Mouse (Mus musculus): ENCODE measurements at regions not wholly inside any gene's neighbourhood (a gene's known extent, or its start where the extent isn't known, plus 50 kb on each side); places are given as distances from the start of the nearest gene placed in this dataset.

- H3K27ac ChIP-seq (ENCODE audit: low read depth) = peak overlapping the region; percentile 52; the same call in 1 of the 2 replicates
- ATAC-seq (ENCODE audit: insufficient read depth, low read depth) (peak; percentile 84), DNase-seq (ENCODE audit: low spot score) (peak; percentile 85)
- TF ChIP-seq EP300 (IDR thresholded peaks at IDR 0.05; ENCODE audit: low read depth) = peak; percentile 98
- no peak for TF ChIP-seq CTCF (IDR thresholded peaks at IDR 0.05; ENCODE audit: low read depth)
- 29% methylated on average over 7 of the region's 7 CpGs for WGBS
- no peak overlapping the region for H3K9ac ChIP-seq (replicated peaks; ENCODE audit: low read depth, low read length)
- no peak overlapping the region for H3K4me2 ChIP-seq (ENCODE audit: low read depth, low read length)
- no peaks in the 10 kb centered on the region for H3K36me3 ChIP-seq (replicated peaks; ENCODE audit: control insufficient read depth, insufficient read depth, low read length)
- H3K27me3 ChIP-seq (ENCODE audit: control insufficient read depth, insufficient read depth, low read length) = no peaks in the 10 kb centered on the region
- H3K4me3 ChIP-seq (ENCODE audit: low read depth, low read length) = no peak overlapping the region
- H3K4me1 ChIP-seq (ENCODE audit: control insufficient read depth, insufficient read depth) = peaks cover 10% of the 10 kb centered on the region; the same call in 1 of the 2 replicates
- H3K9me3 ChIP-seq (replicated peaks; ENCODE audit: control insufficient read depth, low read length) = no peaks in the 10 kb centered on the region
Measured at GRCm38 (mm10) chr2:93126595-93127165, 60.7 kb upstream of the Trp53i11 start.

GRCm38 (mm10) chr2:93126112-93126511 is 61.2 kb upstream of the Trp53i11 start:
- 48% methylated on average over 7 of the region's 7 CpGs for WGBS
- H3K4me3 ChIP-seq (ENCODE audit: low read depth, low read length) = no peak overlapping the region
- peaks cover 10% of the 10 kb centered on the region; the same call in 1 of the 2 replicates for H3K4me1 ChIP-seq (ENCODE audit: control insufficient read depth, insufficient read depth)
- H3K9ac ChIP-seq (replicated peaks; ENCODE audit: low read depth, low read length) = no peak overlapping the region
- no peaks in the 10 kb centered on the region for H3K36me3 ChIP-seq (replicated peaks; ENCODE audit: control insufficient read depth, insufficient read depth, low read length)
- DNase-seq (ENCODE audit: low spot score) = no peak
- TF ChIP-seq EP300 (IDR thresholded peaks at IDR 0.05; ENCODE audit: low read depth) (no peak), CTCF (IDR thresholded peaks at IDR 0.05; ENCODE audit: low read depth) (no peak)
- no peak overlapping the region for H3K4me2 ChIP-seq (ENCODE audit: low read depth, low read length)
- 0 out of 2 replicates have a peak overlapping the region, but pooled peaks have one; percentile 0 for H3K27ac ChIP-seq (ENCODE audit: low read depth)
- no peaks in the 10 kb centered on the region for H3K27me3 ChIP-seq (ENCODE audit: control insufficient read depth, insufficient read depth, low read length)
- ATAC-seq (ENCODE audit: insufficient read depth, low read depth) = 0 out of 2 replicates have a peak, but pooled peaks have one; percentile 6
- no peaks in the 10 kb centered on the region for H3K9me3 ChIP-seq (replicated peaks; ENCODE audit: control insufficient read depth, low read length)

- ATAC-seq (ENCODE audit: insufficient read depth, low read depth) (no peak), DNase-seq (ENCODE audit: low spot score) (no peak)
- Histone ChIP-seq H3K9me3 (replicated peaks; ENCODE audit: control insufficient read depth, low read length) (no peaks in the 10 kb centered on the region), H3K4me3 (ENCODE audit: low read depth, low read length) (no peak overlapping the region), H3K4me1 (ENCODE audit: control insufficient read depth, insufficient read depth) (peaks cover 10% of the 10 kb centered on the region; the same call in 1 of the 2 replicates), H3K27me3 (ENCODE audit: control insufficient read depth, insufficient read depth, low read length) (no peaks in the 10 kb centered on the region), H3K36me3 (replicated peaks; ENCODE audit: control insufficient read depth, insufficient read depth, low read length) (no peaks in the 10 kb centered on the region), H3K4me2 (ENCODE audit: low read depth, low read length) (no peak overlapping the region), H3K9ac (replicated peaks; ENCODE audit: low read depth, low read length) (no peak overlapping the region), H3K27ac (ENCODE audit: low read depth) (no peak overlapping the region)
- no peak for TF ChIP-seq CTCF (IDR thresholded peaks at IDR 0.05; ENCODE audit: low read depth)
- TF ChIP-seq EP300 (IDR thresholded peaks at IDR 0.05; ENCODE audit: low read depth) = no peak
- 84% methylated on average over 7 of the region's 7 CpGs for WGBS
Measured at GRCm38 (mm10) chr2:93124866-93125467, 62.4 kb upstream of the Trp53i11 start.

GRCm38 (mm10) chr2:93123829-93124228 is 63.5 kb upstream of the Trp53i11 start:
- H3K27me3 ChIP-seq (ENCODE audit: control insufficient read depth, insufficient read depth, low read length) = no peaks in the 10 kb centered on the region
- no peaks in the 10 kb centered on the region for H3K36me3 ChIP-seq (replicated peaks; ENCODE audit: control insufficient read depth, insufficient read depth, low read length)
- WGBS = 82% methylated on average over 11 of the region's 11 CpGs
- H3K4me3 ChIP-seq (ENCODE audit: low read depth, low read length) = no peak overlapping the region
- H3K4me2 ChIP-seq (ENCODE audit: low read depth, low read length) = no peak overlapping the region
- TF ChIP-seq CTCF (IDR thresholded peaks at IDR 0.05; ENCODE audit: low read depth) = no peak
- TF ChIP-seq EP300 (IDR thresholded peaks at IDR 0.05; ENCODE audit: low read depth) = no peak
- H3K4me1 ChIP-seq (ENCODE audit: control insufficient read depth, insufficient read depth) = peaks cover 10% of the 10 kb centered on the region; the same call in 1 of the 2 replicates
- ATAC-seq (ENCODE audit: insufficient read depth, low read depth) (no peak), DNase-seq (ENCODE audit: low spot score) (no peak)
- no peak overlapping the region for H3K27ac ChIP-seq (ENCODE audit: low read depth)
- H3K9me3 ChIP-seq (replicated peaks; ENCODE audit: control insufficient read depth, low read length) = no peaks in the 10 kb centered on the region
- no peak overlapping the region for H3K9ac ChIP-seq (replicated peaks; ENCODE audit: low read depth, low read length)

- TF ChIP-seq CTCF (IDR thresholded peaks at IDR 0.05; ENCODE audit: low read depth) (no peak), EP300 (IDR thresholded peaks at IDR 0.05; ENCODE audit: low read depth) (no peak)
- Histone ChIP-seq H3K9me3 (replicated peaks; ENCODE audit: control insufficient read depth, low read length) (no peaks in the 10 kb centered on the region), H3K4me1 (ENCODE audit: control insufficient read depth, insufficient read depth) (no peaks in the 10 kb centered on the region), H3K4me2 (ENCODE audit: low read depth, low read length) (no peak overlapping the region), H3K36me3 (replicated peaks; ENCODE audit: control insufficient read depth, insufficient read depth, low read length) (no peaks in the 10 kb centered on the region), H3K9ac (replicated peaks; ENCODE audit: low read depth, low read length) (no peak overlapping the region), H3K27ac (ENCODE audit: low read depth) (no peak overlapping the region), H3K4me3 (ENCODE audit: low read depth, low read length) (no peak overlapping the region), H3K27me3 (ENCODE audit: control insufficient read depth, insufficient read depth, low read length) (no peaks in the 10 kb centered on the region)
- no peak for DNase-seq (ENCODE audit: low spot score)
- WGBS = 64% methylated on average over 13 of the region's 13 CpGs
- no peak for ATAC-seq (ENCODE audit: insufficient read depth, low read depth)
Measured at GRCm38 (mm10) chr2:93120386-93120785, 67.0 kb upstream of the Trp53i11 start.
